Mouse (Mus musculus): ENCODE data around the gene Stab2.

GRCm38 (mm10) chr10:86976001-86976726 is 31.7 kb downstream of the Stab2 start:
- peak; percentile 46 for TF ChIP-seq CTCF (conservative IDR thresholded peaks at IDR 0.05; ENCODE audit: low read length)
- TF ChIP-seq POU5F1 (IDR thresholded peaks at IDR 0.05; ENCODE audit: borderline replicate concordance, low read length), result no peak
